Mouse (Mus musculus) adrenal gland, postnatal 25 days (tissue): ENCODE measurements around the gene Osgin1. TPM values are rescaled to one million over a fixed set of nuclear protein-coding genes. Genes with fewer than 3 reads are reported as not detected.

Experiments used
- DNase-seq: peaks from one replicate; pipeline ENCODE4 v3.0.0; 2021; ENCODE audit warnings: mixed read lengths
- total RNA-seq: library from RNA; stranded (reverse); gene quantifications from 2 replicates; pipeline ENCODE4 v1.2.3, GENCODE M21; 2021

Gene Osgin1
- total RNA-seq, 1 experiment from 2014 or later, result 73.4 TPM

DNA sequence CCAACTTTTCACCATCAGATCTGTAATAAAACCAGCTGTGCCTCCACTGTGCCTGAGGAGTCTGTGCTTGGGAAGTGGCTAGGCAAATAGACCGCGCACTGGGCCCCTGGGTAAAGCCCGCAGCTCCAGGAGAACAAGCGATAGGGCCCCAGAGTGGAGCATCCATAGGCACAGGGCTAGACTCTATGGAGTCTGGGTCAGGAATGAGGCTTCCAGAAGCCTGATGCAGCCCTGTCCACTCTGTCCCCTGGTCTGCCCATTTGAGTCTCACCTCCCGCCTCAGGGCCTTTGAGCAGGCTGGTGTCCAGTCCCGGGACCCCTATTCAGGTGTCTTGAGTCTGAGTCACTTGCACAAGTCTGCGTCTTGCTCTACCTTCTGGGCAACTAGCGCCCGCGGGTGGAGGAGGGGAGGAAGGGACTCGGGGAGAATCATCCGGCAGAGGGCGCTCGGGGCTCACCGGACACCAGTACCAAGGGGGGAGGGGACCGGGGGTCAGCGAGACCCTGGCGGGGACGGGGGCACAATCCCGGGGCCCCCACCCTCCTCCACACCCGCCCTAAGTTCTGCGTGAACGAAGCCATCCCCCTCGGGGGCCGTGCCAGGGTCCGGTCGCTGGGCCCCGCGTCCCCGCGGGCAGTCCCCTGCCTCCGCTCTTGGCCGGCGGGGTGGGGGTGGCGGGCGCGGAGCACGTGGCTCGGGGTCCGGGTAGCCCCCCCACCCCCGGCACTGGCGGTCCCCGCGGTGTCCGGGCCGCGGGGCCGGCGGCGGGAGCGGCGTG, 12.5 kb downstream of the Osgin1 start, which contains the start of gene Necab2:
Gene Necab2 (plus strand): TSS at position 509 of the 779 bp plus-strand sequence.
- DNase-seq, result peak; percentile 92

DNA sequence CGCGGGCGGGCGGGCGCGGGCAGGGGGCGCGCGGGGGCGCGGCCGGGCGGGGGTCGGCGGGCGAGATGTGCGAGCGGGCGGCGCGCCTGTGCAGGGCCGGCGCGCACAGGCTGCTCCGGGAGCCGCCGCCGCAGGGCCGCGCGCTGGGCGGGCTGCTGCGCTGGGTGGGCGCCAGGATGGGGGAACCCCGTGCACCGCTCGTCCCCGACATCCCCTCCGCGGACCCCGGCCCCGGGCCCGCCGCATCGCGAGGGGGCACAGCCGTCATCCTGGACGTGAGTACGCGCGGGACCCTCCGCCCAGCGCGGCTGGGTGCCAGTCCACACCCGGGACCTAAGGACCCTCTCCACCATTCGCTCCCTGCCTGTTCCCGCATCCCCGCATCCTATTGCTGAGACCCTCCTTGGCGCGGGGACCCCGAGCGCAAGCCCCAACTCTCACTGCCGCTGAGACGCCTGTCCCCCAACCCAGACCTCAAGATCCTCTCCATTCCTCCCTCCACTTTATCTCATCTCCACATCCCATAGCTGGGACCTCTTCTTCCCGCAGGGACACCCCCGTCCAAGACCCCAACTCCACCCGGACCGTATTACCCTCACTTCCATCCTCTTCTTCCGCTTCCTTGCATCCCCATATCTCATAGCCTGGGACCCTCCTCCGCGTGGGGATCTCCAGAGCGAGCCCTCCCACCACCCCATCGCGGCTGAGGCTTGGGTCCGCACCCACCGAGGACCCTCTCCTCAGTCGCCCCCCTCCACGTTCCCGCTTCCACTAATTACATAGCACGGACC, 13.3 kb downstream of the Osgin1 start:
- peak; percentile 46 for DNase-seq

- no peak for DNase-seq
Measured at GRCm38 (mm10) chr8:119447781-119448170, 13.9 kb downstream of the Osgin1 start.

GRCm38 (mm10) chr8:119449627-119450026, 15.7 kb downstream of the Osgin1 start:
- DNase-seq, result no peak

- DNase-seq, result no peak
Measured at GRCm38 (mm10) chr8:119451131-119451530, 17.2 kb downstream of the Osgin1 start.

DNA sequence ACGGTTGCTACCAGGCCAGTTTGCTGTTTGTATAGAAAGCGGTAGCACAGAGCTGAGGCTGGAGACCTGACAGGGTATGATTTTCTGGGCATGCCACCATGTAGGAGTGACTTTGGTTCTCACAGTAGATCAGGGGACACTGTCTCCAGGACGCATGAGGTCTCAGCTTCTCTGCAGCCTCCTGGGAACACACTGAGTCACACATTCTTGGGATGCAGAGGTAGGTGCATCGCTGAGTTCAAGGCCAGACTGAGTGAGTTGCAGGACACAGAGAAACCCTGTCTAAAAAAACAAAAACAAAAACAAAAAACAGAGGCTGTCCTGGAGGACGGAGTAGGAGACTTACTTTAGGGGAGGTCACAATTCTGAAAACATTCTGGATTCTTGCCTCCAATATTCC, 19.0 kb downstream of the Osgin1 start:
- no peak for DNase-seq

DNA sequence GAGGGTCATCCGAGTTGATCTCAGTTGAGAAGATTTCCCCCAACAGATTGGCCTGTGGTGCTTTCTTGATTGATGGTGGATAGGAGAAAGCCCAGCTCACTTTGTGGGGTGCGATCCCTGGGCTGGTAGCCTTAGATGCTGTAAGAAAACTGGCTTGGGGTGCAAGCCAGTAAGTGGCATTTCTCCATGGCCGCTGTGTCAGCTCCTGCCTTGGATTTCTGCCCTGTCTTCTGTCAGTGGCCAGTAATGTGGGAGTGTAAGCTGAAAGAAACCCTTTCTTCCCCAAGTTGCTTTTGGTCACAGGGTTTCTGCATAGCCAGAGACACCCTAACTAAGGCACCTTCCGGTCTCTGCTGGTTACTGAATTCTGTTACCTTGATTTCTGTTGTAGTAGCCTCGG, 22.1 kb downstream of the Osgin1 start:
- no peak for DNase-seq

DNA sequence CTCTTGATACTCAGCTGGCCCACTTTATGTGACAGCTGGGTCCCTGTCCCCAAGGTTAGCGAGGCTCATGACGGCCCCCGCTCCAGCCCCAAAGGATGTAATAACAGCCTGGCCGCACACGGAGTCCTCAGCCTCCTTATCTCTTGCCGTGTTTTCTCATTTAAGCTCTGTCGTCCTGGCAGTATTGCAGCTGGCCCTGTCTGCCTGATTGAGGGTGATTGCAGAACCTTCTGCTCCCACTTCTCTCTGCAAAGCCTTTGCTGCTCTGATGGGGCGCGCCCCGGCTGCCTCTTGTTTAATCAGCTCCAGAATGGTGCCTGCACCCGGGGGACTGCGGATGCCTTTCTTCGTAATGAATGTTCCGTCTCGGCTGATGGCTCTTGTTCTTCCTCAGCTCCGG, 25.8 kb downstream of the Osgin1 start:
- DNase-seq, result no peak

DNA sequence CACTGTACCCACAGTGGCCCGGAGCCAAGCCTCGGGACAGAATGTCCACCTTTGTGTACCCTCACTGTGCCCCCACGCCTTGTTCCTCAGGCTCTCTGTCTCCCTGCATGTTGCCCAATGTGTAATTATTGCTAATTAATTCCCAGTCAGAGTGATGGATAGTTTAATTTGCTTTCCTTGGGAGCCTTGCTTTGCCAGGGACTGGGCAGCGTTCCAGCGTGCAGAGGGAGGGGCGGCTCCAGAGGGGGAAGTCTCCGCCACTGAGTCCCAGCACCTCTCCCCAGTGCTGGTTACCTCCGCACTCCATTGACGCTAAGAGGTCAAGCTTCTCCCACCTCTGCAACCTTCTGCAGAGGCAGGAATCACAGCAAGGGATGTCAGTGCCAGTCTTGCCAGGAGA, 27.4 kb downstream of the Osgin1 start:
- DNase-seq, result no peak

DNA sequence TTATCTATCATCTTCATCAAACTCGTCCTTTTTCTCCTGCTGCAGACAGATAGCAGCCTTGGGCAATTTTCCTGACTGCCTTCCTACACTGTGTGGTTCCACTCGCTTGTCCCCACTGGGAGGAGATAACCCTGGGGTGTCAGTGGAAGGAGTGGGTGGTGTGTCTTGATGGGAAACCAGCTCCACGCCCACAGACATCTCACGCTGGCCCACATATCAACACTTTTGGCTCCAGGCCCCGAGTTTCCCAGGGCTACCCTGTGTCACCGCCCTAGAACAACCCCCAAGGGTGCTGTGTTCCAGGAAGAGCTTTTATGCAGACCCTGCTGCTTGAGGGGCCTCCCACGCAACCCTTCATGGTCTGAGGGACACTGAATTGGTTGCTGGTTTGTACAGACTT, 29.8 kb downstream of the Osgin1 start:
- DNase-seq, result no peak

GRCm38 (mm10) chr8:119466105-119466504, 32.2 kb downstream of the Osgin1 start:
- DNase-seq, result no peak

DNA sequence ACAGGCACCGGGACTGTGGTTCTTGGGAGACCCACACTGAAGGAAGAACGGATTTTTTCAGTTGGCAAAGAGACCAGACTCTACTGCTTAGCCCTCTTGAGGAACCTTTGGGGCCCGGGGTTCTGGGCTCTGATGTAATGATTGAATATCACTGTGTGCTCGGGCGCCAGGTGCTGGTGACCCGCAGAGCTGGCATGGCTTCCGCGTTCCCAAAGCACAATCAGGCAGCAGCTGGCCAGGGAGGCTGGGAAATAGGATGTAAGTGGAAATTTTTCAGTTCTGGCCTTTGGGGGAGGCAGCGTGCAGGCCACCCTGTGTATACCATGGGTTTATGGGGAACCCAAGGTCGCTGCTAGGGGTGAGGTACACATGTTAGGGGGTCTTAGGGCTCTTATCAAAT, 32.9 kb downstream of the Osgin1 start:
- DNase-seq, result no peak

DNA sequence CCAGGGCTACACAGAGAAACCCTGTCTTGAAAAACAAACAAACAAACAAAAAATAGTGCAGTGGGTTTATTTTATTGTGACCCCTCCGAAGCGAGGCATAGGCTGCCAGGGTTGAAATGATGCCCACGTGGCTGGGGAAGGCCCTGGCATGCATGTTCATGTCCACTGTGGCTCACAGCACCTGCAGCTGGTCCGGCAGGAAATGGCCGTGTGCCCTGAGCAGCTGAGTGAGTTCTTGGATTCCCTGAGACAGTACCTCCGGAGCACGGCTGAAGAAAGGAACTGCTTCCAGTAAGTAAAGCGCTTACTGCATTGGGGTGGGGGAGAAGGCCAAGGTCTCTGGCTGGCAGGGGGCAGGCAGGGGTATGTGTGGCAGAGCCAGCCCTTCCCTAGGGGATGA, 34.2 kb downstream of the Osgin1 start:
- DNase-seq, result no peak

- DNase-seq, result no peak
Measured at GRCm38 (mm10) chr8:119478684-119479083, 44.8 kb downstream of the Osgin1 start.

DNA sequence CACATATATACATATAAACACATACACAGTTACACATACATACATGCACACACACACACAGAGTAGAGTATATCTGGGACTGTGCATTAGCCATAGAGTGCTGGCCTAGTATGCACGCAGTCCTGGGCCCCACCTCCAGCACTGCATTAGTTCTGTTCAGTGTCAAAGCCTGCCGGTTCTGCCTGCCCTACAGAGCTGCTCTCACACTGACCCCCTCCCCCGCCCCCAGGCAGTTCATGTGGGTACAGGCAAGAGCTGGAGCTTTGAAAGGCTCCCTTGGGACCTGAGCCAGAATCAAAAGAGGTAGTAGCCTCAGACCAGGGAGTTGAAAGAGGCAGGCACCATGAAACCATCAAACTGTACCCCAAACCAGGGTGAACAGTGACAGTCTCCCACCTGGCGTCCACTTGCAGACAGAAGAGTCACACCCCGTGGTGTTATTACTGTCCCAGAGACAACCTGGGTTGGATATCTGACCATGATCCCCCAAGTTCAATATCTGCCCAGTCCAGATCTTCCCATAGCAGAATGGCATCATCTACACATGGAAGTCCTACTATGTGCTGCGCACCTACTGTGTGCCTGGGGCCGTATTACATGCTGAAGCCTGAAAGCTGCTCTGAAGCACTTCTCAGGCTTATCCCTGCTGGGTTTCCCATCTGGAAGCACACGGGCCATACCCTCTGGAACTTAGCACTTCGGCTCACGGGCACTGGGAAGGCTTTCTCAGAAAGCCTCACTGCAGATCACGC, 50.4 kb downstream of the Osgin1 start:
- no peak for DNase-seq

DNA sequence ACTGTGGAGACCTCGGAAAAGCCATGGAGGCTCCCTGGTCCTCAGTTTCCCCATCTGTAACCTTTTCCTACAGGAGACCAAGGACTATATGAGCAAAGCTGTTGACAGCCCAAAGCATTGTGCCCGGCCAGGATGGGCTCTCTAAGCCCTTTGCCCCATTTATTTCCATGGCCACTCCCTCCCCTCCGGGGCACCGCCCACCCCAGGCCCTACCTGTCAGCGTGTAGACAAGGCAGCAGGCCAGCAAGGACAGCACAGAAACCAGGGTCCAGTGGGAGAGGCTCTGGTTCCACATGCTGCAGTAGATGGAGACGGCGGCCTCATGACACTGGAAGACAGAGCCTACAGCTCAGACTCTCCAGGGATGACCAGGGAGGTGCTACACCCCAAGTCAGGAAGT, 53.2 kb downstream of the Osgin1 start:
- DNase-seq, result no peak

Other genes with a start within 250 kb of the Osgin1 start
- gene Hsbp1, start 89.6 kb upstream of the Osgin1 start, total RNA-seq, result 153 and 194 TPM in 2 replicates
- gene Mlycd, start 39.2 kb upstream of the Osgin1 start, total RNA-seq, result 46.2 and 49.0 TPM in 2 replicates
- 6.5 and 7.0 TPM in 2 replicates for gene Necab2, start 12.6 kb downstream of the Osgin1 start, total RNA-seq
- gene Slc38a8, start 67.6 kb downstream of the Osgin1 start, total RNA-seq, result not detected in 2 replicates
- 109 and 122 TPM in 2 replicates for gene Mbtps1, start 124.6 kb downstream of the Osgin1 start, total RNA-seq
- gene Hsdl1, start 141.1 kb downstream of the Osgin1 start, total RNA-seq, result 40.0 and 64.0 TPM in 2 replicates
- 0.15 TPM in 1 of 2 replicates, not detected in the other for gene Dnaaf1, start 141.1 kb downstream of the Osgin1 start, total RNA-seq
- 14.0 and 15.7 TPM in 2 replicates for gene Taf1c, start 171.1 kb downstream of the Osgin1 start, total RNA-seq
- not detected in 2 replicates for gene Adad2, start 178.6 kb downstream of the Osgin1 start, total RNA-seq
- 0.30 and 0.52 TPM in 2 replicates for gene Kcng4, start 201.6 kb downstream of the Osgin1 start, total RNA-seq
- gene Wfdc1, start 232.2 kb downstream of the Osgin1 start, total RNA-seq, result 4.6 and 6.1 TPM in 2 replicates